Mouse (Mus musculus): ENCODE data around the gene Rnf212. TPM values are rescaled to one million over a fixed set of nuclear protein-coding genes. Genes with fewer than 3 reads are reported as not detected.

Rnf212 gene
- total RNA-seq, 2 experiments from 2014 or later: not detected

GRCm38 (mm10) chr5:108679909-108680308 lies 94.9 kb downstream of the Rnf212 start:
- no peak for ATAC-seq (replicated peaks; ENCODE audit: low FRiP score, low TSS enrichment, poor library complexity, severe bottlenecking)

Other genes starting within 250 kb of the Rnf212 start
- not detected in 2 replicates for gene Cplx1, start 225.0 kb downstream of the Rnf212 start, total RNA-seq (2014; fragmentation: Nextera tagmentation)
- gene Cplx1, start 225.0 kb downstream of the Rnf212 start, total RNA-seq (2017): not detected in 2 replicates
- gene Gak, start 145.2 kb downstream of the Rnf212 start, total RNA-seq (2014; fragmentation: Nextera tagmentation): 66.2 and 88.6 TPM in 2 replicates
- gene Gak, start 145.2 kb downstream of the Rnf212 start, total RNA-seq (2017): 101 and 104 TPM in 2 replicates
- 20.5 and 21.9 TPM in 2 replicates for gene Tmem175, start 145.2 kb downstream of the Rnf212 start, total RNA-seq (2014; fragmentation: Nextera tagmentation)
- 6.5 and 12.3 TPM in 2 replicates for gene Tmem175, start 145.2 kb downstream of the Rnf212 start, total RNA-seq (2017)
- gene Idua, start 114.7 kb downstream of the Rnf212 start, total RNA-seq (2014; fragmentation: Nextera tagmentation): 19.9 and 20.7 TPM in 2 replicates
- 2.8 and 7.8 TPM in 2 replicates for gene Idua, start 114.7 kb downstream of the Rnf212 start, total RNA-seq (2017)
- 16.3 and 24.7 TPM in 2 replicates for gene Dgkq, start 105.3 kb downstream of the Rnf212 start, total RNA-seq (2014; fragmentation: Nextera tagmentation)
- gene Dgkq, start 105.3 kb downstream of the Rnf212 start, total RNA-seq (2017): 10.5 and 13.0 TPM in 2 replicates
- 22.9 and 25.8 TPM in 2 replicates for gene Slc26a1, start 99.4 kb downstream of the Rnf212 start, total RNA-seq (2014; fragmentation: Nextera tagmentation)
- gene Slc26a1, start 99.4 kb downstream of the Rnf212 start, total RNA-seq (2017): 10.7 and 12.3 TPM in 2 replicates
- gene Fgfrl1, start 82.6 kb downstream of the Rnf212 start, total RNA-seq (2014; fragmentation: Nextera tagmentation): 16.8 and 29.8 TPM in 2 replicates
- 7.5 and 8.4 TPM in 2 replicates for gene Fgfrl1, start 82.6 kb downstream of the Rnf212 start, total RNA-seq (2017)
- not detected in 2 replicates for gene Tmed11, start 20.4 kb upstream of the Rnf212 start, total RNA-seq (2014; fragmentation: Nextera tagmentation)
- not detected in 2 replicates for gene Tmed11, start 20.4 kb upstream of the Rnf212 start, total RNA-seq (2017)
- not detected in 2 replicates for gene Vmn2r8, start 33.9 kb upstream of the Rnf212 start, total RNA-seq (2014; fragmentation: Nextera tagmentation)
- not detected in 2 replicates for gene Vmn2r8, start 33.9 kb upstream of the Rnf212 start, total RNA-seq (2017)
- gene Vmn2r9, start 77.6 kb upstream of the Rnf212 start, total RNA-seq (2014; fragmentation: Nextera tagmentation): not detected in 2 replicates
- not detected in 2 replicates for gene Vmn2r9, start 77.6 kb upstream of the Rnf212 start, total RNA-seq (2017)
- gene Vmn2r10, start 231.5 kb upstream of the Rnf212 start, total RNA-seq (2014; fragmentation: Nextera tagmentation): not detected in 2 replicates
- not detected in 2 replicates for gene Vmn2r10, start 231.5 kb upstream of the Rnf212 start, total RNA-seq (2017)